Mouse (Mus musculus) olfactory bulb, adult 2 months (tissue): Measurements from ENCODE around the gene Tmc4. TPM values are rescaled to one million over a fixed set of nuclear protein-coding genes. Genes with fewer than 3 reads are reported as not detected.
A peak's percentile ranks its signal among the peaks of the same experiment; 100 is the strongest.

ENCODE experiments used
- H3K27ac ChIP-seq: fragments of 200-500 bp; 2 replicates; pipeline ENCODE4 v1.5.1; 2012; ENCODE audit warnings: low read depth, low read length; ENCODE audit not compliant: insufficient read depth
- H3K4me1 ChIP-seq: fragments of 200-500 bp; 2 replicates; pipeline ENCODE4 v1.6.1; 2012; ENCODE audit warnings: low read length; ENCODE audit not compliant: control insufficient read depth, insufficient read depth
- H3K4me3 ChIP-seq: fragments of 200-500 bp; 2 replicates; pipeline ENCODE4 v1.5.1; 2012; ENCODE audit warnings: mild to moderate bottlenecking, low read depth, low read length, moderate library complexity; ENCODE audit not compliant: insufficient read depth
- CTCF ChIP-seq: fragments of 200-500 bp; IDR thresholded peaks from 2 replicates; pipeline ENCODE4 v1.5.1; 2012; ENCODE audit warnings: low read depth, mild to moderate bottlenecking, low read length, moderate library complexity; ENCODE audit not compliant: insufficient read depth
- POLR2A ChIP-seq: fragments of 200-500 bp; IDR thresholded peaks from 2 replicates; pipeline ENCODE4 v1.6.1; 2012; ENCODE audit warnings: mild to moderate bottlenecking, low read depth, low read length, moderate library complexity; ENCODE audit not compliant: insufficient read depth
- WGBS: fragments of 180-500 bp; shearing (Covaris S2); methylation state at CpG from one replicate; pipeline ENCODE4 v1.1.7; 2018; 5-methylcytosine and 5-hydroxymethylcytosine counted together
- polyA plus RNA-seq: library from polyadenylated mRNA; stranded (reverse); fragments of >200 nt; gene quantifications from 2 replicates; pipeline ENCODE4 v1.2.4, GENCODE M21; 2012; ENCODE audit warnings: low replicate concordance; ENCODE audit not compliant: missing spikeins, insufficient read depth, insufficient read length

Tmc4 gene
- polyA plus RNA-seq, 1 experiment = not detected

DNA sequence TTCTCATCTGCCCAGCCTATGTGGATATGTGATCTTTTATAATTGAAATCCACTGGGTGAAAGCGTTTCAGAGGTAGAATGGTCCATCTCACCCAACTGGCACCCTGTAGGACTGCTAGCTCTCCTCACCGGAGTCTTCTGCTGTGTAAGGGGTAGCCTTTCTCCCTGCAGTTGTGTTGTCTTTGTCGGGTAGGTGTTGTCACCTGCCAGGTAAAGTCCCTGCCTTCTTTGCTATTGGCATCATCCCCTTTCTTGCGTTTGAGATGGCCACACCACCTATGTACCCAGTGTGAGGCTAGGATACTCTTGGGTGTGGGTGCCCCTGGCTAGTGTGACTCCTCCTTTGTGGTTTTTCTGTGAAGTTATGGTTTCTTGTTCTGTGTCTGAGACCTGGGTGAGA lies 30.7 kb downstream of the Tmc4 start:
- H3K4me1 ChIP-seq = peaks cover 9% of the 10 kb centered on the region
- peak overlapping the region; percentile 89 for H3K4me3 ChIP-seq
- H3K27ac ChIP-seq = no peak overlapping the region
- TF ChIP-seq POLR2A = no peak
- no peak for TF ChIP-seq CTCF
- WGBS = 47% methylated on average over 4 of the region's 4 CpGs

DNA sequence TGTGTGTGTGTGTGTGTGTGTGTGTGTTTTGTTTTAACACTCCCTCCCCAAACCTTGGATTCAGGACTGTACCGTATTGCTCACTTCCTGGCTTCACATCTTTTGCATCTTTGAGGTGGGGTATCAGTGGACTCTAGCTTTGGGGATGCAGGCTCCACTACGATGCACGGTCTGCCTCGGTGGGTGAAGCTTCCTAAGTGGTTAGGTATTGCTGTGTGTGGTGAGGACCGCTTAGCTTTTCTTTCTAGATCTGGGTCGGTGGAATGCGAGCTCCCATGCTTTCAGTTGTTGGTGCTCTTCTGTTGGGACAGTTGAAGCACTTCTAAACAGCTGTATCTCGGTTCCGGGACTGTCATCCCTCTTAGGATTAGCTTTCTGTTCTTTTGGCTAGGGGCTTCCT lies 31.2 kb downstream of the Tmc4 start:
- Histone ChIP-seq H3K4me1 (peaks cover 9% of the 10 kb centered on the region), H3K27ac (no peak overlapping the region), H3K4me3 (peak overlapping the region; percentile 89)
- TF ChIP-seq POLR2A (no peak), CTCF (no peak)
- 3% methylated on average over 9 of the region's 9 CpGs for WGBS

DNA sequence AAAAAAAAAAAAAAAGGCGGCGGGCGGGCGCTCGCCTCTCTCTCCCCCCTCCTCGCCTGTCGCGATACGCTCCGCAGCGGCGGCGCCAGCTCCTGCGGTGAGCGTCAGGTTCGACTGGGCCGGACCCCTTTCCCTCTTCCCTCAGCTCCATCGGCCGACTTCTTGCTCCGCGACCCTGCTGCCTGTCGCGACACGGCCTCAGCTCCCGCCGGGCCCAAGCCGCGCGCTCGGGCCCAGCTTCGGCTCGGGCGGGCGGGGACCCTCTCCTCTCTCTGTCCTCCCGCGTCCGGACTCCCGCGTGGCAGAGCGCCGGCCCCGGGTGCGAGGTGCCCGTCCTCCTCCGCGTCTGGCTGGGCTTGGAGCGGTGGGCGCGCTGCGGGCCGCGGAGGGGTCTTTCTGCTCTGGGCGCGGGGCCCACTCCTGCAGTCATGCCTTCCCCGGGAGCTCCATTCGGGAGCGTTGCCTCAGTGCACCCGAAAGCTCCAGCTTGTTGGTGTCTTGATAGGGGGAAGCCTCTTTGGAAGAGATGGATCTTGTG lies 31.8 kb downstream of the Tmc4 start:
- H3K27ac ChIP-seq = peak overlapping the region; percentile 89
- peaks cover 9% of the 10 kb centered on the region for H3K4me1 ChIP-seq
- under 1% methylated on average over 56 of the region's 58 CpGs for WGBS
- TF ChIP-seq POLR2A (no peak; the same call in 1 of the 2 replicates), CTCF (no peak)
- H3K4me3 ChIP-seq = peak overlapping the region; percentile 89

DNA sequence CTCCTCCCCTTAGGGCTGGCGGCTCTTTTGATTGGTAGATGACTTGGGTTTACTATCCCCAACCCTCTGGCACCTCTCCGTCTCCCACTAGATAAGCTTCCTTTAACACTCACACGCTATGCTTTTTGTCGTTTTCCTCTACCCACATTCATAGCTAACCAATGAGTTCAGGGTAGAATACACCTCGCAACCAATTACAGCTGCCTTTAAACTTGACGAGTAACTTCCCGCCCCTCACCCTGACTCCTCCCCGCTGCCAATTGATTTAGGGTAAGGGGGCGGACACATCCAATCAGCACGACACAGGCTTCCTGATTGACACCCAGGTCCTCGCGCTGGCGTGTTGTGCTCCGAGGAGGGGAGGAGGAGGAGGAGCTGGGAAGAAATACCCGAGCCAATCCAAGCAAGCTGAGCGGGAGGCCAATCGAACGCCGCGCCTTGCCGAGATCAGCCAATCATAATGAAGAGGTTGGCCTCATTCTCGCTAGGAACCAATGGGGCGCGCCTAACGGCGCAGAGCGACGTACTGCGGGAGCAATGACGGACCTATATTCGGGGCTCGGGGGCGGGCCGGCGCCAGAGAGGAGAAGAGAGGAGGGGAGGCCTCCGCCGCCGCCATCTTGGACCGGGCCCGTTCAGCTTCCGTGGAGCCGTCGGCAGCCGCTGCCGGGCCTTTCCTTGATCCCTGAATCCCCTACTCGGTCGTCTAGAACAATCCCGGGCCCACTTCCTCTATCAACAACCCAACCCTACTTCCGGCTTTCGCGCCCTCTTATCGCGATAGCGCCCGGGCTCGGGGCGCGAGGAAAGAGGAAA lies 32.5 kb downstream of the Tmc4 start, which contains the start of gene Cnot3:
Gene Cnot3, plus strand, starts transcription at position 597 of the 816 bp plus-strand sequence.
- Histone ChIP-seq H3K4me1 (peaks cover 9% of the 10 kb centered on the region), H3K27ac (peak within 1 kb of the TSS; percentile 89), H3K4me3 (peak within 1 kb of the TSS; percentile 89)
- WGBS = under 1% methylated on average over 56 of the region's 58 CpGs
- TF ChIP-seq CTCF (no peak), POLR2A (peak; percentile 80; the same call in 1 of the 2 replicates)

DNA sequence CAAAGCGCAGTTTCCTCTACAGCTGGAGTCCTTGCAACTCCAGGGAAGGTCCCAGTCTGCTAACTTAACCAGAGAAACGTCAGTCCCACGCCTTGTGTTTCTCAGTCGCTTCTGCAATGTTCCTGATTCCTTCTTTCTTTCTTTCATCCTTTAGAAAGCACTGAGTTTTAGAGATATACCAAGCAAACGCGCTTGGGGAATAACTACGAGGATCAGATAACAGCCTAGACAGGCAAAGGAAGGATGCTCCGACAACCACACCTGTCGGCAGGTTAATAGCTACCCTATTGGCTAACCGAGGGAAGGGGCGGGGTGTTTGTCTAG lies 33.0 kb downstream of the Tmc4 start:
- Histone ChIP-seq H3K27ac (no peak overlapping the region), H3K4me1 (peaks cover 9% of the 10 kb centered on the region), H3K4me3 (peak overlapping the region; percentile 36)
- WGBS = under 1% methylated on average over 11 of the region's 11 CpGs
- TF ChIP-seq CTCF = no peak
- no peak for TF ChIP-seq POLR2A

DNA sequence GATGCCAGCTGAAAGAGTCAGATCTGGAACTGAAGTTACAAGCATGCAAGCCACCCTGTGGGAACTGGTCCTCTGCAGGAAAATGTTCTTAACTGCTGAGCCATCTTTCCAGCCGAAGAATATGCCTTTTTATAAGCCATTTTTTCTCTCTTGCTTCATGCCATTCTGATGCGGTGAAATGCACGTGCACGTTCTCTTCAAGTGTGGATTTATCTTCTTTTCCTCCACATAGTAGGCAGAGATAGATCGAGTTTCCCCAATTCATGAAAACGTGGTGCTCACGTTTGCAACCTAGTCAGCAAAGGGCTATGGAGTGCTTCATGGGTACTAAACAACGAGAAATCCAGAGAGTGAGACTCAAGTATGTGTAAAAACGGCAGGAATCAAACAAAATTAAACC lies 33.5 kb downstream of the Tmc4 start:
- TF ChIP-seq POLR2A (no peak), CTCF (no peak)
- Histone ChIP-seq H3K4me1 (peaks cover 9% of the 10 kb centered on the region), H3K4me3 (no peak overlapping the region), H3K27ac (no peak overlapping the region)
- WGBS = 12% methylated on average over 9 of the region's 9 CpGs

DNA sequence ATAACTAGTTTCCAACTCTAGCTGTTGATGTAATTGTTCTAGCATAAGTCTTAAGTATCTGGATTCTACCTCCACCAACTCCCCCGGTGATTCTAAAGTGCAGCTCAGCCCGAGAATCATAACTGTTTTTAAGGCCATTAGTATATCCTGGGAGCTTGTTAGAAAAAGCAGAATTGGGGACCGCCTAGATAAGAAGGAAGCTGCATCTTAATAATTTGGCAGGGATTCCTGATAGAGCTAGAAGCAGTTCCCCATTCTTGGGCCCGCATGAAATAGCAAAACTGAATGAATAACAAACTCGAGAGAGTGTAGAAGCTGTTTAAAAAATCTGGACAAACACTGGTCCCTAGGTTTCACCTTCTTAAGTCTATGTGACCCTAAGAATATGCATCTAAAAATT lies 33.9 kb downstream of the Tmc4 start:
- Histone ChIP-seq H3K4me1 (peaks cover 7% of the 10 kb centered on the region), H3K4me3 (no peak overlapping the region), H3K27ac (no peak overlapping the region)
- TF ChIP-seq POLR2A (no peak), CTCF (no peak)
- 63% methylated on average over 5 of the region's 5 CpGs for WGBS

DNA sequence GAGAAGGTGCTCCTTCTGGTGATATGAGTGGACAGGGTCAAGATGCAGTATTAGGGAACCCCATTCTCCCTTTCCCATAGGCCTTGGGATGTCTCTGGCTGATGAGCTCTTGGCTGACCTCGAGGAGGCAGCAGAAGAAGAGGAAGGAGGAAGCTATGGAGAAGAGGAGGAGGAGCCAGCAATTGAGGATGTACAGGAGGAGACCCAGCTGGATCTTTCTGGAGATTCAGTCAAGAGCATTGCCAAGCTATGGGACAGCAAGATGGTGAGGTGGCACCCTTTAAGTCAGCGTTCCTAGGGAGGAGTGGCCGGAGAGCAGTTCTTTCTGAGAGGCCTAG lies 46.9 kb downstream of the Tmc4 start:
- H3K4me3 ChIP-seq = peak overlapping the region; percentile 67
- peaks cover 15% of the 10 kb centered on the region for H3K4me1 ChIP-seq
- TF ChIP-seq CTCF (no peak), POLR2A (no peak)
- H3K27ac ChIP-seq = no peak overlapping the region
- 68% methylated on average over 3 of the region's 3 CpGs for WGBS

DNA sequence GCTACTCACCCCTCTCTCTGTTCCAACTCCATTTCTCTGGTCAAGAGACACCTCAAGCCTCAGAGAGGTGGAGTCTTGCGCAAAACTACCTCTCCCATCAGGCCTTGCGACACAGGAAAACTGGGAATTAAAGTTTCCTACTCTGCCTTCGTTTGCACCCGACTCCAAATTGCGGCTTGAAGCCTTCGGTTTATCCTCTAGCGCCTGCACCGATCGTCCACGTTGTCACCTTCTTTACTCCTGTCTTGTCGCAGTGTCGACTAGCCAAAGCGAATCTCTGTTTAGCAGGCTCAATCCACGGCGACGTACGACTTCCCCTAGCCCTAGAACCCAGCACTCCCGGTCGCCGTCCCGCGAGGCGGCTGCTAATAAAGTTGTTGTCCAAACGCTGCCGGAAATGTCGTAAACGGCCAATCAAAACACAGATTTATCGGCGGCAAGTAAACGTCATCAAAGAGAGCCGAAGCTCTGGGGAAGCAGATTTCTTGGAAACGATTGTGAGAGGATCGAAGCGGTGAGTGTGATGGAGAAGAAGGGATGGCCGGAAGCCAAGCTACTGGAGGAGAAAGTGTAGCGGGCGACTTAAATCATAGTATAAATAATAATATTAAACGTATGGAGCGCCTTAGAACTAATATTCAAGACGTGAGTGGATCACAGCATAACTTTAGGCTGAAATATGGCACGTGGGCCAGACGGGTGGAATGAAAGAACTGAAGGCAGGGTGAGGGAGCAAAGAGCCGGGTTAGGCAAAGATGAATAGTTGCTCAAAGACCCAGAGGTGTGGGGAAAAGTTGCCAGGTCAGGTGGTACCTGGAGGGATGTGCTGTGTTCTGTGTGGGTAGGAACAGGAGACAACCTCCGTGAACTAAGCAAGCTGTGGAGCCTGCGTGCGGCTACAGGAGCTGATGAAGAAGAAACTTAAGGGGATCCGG lies 47.5 kb downstream of the Tmc4 start, which contains the start of the genes Tfpt and Prpf31:
Gene Tfpt, minus strand, starts transcription at position 387 of the 935 bp plus-strand sequence.
Gene Prpf31, plus strand, starts transcription at position 443 of the 935 bp plus-strand sequence.
- no peak for TF ChIP-seq CTCF
- TF ChIP-seq POLR2A = peak; percentile 66
- 1% methylated on average over 47 of the region's 47 CpGs for WGBS
- Histone ChIP-seq H3K4me1 (peaks cover 15% of the 10 kb centered on the region), H3K27ac (peak within 1 kb of the TSS; percentile 79), H3K4me3 (peak within 1 kb of the TSS; percentile 67)
